Mouse (Mus musculus) liver, adult 2 months (tissue): ENCODE data around the gene D430041D05Rik.

Experiments used
- CTCF ChIP-seq: fragments of 200-500 bp; IDR thresholded peaks from 2 replicates; pipeline ENCODE4 v1.5.1; 2011; ENCODE audit warnings: low read depth, low read length, control low read depth
- POLR2A ChIP-seq: fragments of 200-500 bp; IDR thresholded peaks from 2 replicates; pipeline ENCODE4 v1.6.1; 2011; ENCODE audit warnings: low read length, control low read depth; ENCODE audit not compliant: insufficient read depth; ENCODE audit errors: extremely low read depth

DNA sequence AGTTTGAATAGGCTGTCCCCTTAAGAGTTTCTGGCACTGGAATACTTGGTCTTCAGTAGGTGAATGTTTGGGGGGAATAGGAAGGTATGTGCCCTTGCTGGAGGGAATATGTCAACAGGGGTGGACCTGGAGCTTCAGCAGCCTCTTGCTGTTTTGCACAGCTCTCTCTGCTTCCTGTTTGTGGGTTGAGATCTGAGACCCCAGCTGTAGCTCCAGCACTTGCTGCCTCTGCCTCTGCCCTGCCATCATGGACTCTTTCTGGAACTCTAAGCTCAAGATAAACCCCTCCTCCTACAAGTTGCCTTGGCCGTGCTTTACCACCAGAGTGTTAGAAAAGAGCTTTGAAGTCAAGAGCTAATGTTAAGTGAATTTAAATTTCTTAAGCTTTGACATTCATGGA, 35.2 kb upstream of the D430041D05Rik start:
- TF ChIP-seq CTCF (no peak), POLR2A (no peak)
